Mouse (Mus musculus) embryonic facial prominence, embryonic 13.5 days (tissue): ENCODE measurements around the gene Dazap1. TPM values are rescaled to one million over a fixed set of nuclear protein-coding genes. Genes with fewer than 3 reads are reported as not detected.
A peak's percentile ranks its signal among the peaks of the same experiment; 100 is the strongest.

ENCODE experiments used
- ATAC-seq: fragments of 200-750 bp; cut with Nextera tagmentation; 2 replicates; pipeline ENCODE4 v1.8.0; 2017; ENCODE audit warnings: low read depth; ENCODE audit not compliant: insufficient number of reproducible peaks, insufficient read depth, low FRiP score, low TSS enrichment
- H3K27ac ChIP-seq: fragments of 300-500 bp; sonication (generic); 2 replicates; pipeline ENCODE4 v1.5.1; 2015; ENCODE audit warnings: moderate library complexity, mild to moderate bottlenecking, inconsistent platforms
- H3K27me3 ChIP-seq: fragments of 300-500 bp; sonication (generic); 2 replicates; pipeline ENCODE4 v1.6.1; 2015; ENCODE audit warnings: mild to moderate bottlenecking, inconsistent platforms
- H3K36me3 ChIP-seq: fragments of 300-500 bp; sonication (generic); 2 replicates; pipeline ENCODE4 v1.6.1; 2015; ENCODE audit warnings: mild to moderate bottlenecking, inconsistent platforms
- H3K4me1 ChIP-seq: fragments of 300-500 bp; sonication (generic); 2 replicates; pipeline ENCODE4 v1.6.1; 2015; ENCODE audit warnings: inconsistent platforms
- H3K4me2 ChIP-seq: fragments of 300-500 bp; sonication (generic); 2 replicates; pipeline ENCODE4 v1.6.1; 2015; ENCODE audit warnings: moderate library complexity, mild to moderate bottlenecking, inconsistent platforms
- H3K4me3 ChIP-seq: fragments of 300-500 bp; sonication (generic); 2 replicates; pipeline ENCODE4 v1.5.1; 2015; ENCODE audit warnings: mild to moderate bottlenecking, inconsistent platforms
- H3K9ac ChIP-seq: fragments of 300-500 bp; sonication (generic); 2 replicates; pipeline ENCODE4 v1.6.1; 2015; ENCODE audit warnings: mild to moderate bottlenecking, inconsistent platforms
- H3K9me3 ChIP-seq: fragments of 300-500 bp; sonication (generic); 2 replicates; pipeline ENCODE4 v1.6.1; 2016; ENCODE audit warnings: inconsistent platforms
- WGBS: fragments of 180-500 bp; shearing (Covaris S2); methylation state at CpG from one replicate; pipeline ENCODE4 v1.1.7; 2015; ENCODE audit warnings: mixed read lengths; 5-methylcytosine and 5-hydroxymethylcytosine counted together
- polyA plus RNA-seq: library from polyadenylated mRNA; unstranded; fragments of >200 nt; fragmentation: Nextera tagmentation; extraction: Ambion mirVana; gene quantifications from 2 replicates; pipeline ENCODE4 v1.2.1, GENCODE M21; 2015

Dazap1 gene
- polyA plus RNA-seq, 1 experiment from 2014 or later = 66.0 TPM

DNA sequence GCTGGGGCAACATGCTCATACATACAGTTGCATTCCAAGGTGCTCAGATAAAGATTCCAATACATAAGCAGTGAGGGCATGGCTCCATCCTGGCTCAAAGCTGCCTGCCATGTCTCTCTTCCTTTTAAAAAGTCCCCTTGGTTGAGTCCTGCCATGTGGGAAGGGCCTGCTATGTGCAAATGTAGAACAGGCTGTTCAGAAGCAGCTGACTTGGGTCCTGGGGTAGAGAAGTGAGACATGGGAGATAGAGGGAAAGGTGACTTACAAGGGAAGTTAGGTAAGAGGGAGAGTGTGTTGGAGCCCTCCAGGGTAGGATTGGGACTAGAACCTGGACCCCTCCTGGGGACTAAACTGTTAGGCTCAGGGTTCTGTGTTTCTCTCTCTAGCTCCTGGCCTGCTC, 9.3 kb upstream of the Dazap1 start:
- Histone ChIP-seq H3K9me3 (no peaks in the 10 kb centered on the region), H3K9ac (no peak overlapping the region), H3K27me3 (no peaks in the 10 kb centered on the region), H3K27ac (no peak overlapping the region), H3K4me1 (peaks cover 18% of the 10 kb centered on the region), H3K36me3 (peaks cover 45% of the 10 kb centered on the region), H3K4me2 (no peak overlapping the region), H3K4me3 (no peak overlapping the region)
- ATAC-seq = no peak

GRCm38 (mm10) chr10:80252493-80253274, 8.6 kb upstream of the Dazap1 start:
- Histone ChIP-seq H3K36me3 (peaks cover 50% of the 10 kb centered on the region), H3K4me1 (peaks cover 18% of the 10 kb centered on the region), H3K9me3 (no peaks in the 10 kb centered on the region), H3K4me3 (no peak overlapping the region), H3K9ac (no peak overlapping the region), H3K4me2 (no peak overlapping the region), H3K27me3 (no peaks in the 10 kb centered on the region), H3K27ac (no peak overlapping the region)
- WGBS = 95% methylated on average over 11 of the region's 11 CpGs
- no peak for ATAC-seq

DNA sequence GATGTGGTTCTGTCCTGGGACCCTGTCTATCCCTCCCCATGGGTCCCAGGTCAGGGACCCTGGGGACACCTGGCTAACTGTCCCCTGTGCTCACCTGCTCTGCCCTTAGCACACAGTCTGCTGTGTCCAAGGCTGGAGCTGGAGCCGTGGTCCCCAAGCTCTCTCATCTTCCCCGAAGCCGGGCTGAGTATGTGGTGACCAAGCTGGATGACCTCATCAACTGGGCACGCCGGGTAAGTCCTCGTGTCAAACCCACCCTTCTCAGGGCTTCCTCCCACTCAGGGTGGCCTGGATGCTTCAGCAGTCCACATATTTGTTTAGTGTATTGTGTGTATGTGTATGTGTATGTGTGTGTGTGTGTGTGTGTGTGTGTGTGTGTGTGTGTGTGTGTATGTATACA, 7.7 kb upstream of the Dazap1 start:
- Histone ChIP-seq H3K4me3 (no peak overlapping the region), H3K4me2 (no peak overlapping the region), H3K9ac (no peak overlapping the region), H3K9me3 (no peaks in the 10 kb centered on the region), H3K27me3 (no peaks in the 10 kb centered on the region), H3K27ac (no peak overlapping the region), H3K36me3 (peaks cover 59% of the 10 kb centered on the region), H3K4me1 (peaks cover 12% of the 10 kb centered on the region)
- WGBS = 80% methylated on average over 6 of the region's 6 CpGs
- no peak for ATAC-seq

DNA sequence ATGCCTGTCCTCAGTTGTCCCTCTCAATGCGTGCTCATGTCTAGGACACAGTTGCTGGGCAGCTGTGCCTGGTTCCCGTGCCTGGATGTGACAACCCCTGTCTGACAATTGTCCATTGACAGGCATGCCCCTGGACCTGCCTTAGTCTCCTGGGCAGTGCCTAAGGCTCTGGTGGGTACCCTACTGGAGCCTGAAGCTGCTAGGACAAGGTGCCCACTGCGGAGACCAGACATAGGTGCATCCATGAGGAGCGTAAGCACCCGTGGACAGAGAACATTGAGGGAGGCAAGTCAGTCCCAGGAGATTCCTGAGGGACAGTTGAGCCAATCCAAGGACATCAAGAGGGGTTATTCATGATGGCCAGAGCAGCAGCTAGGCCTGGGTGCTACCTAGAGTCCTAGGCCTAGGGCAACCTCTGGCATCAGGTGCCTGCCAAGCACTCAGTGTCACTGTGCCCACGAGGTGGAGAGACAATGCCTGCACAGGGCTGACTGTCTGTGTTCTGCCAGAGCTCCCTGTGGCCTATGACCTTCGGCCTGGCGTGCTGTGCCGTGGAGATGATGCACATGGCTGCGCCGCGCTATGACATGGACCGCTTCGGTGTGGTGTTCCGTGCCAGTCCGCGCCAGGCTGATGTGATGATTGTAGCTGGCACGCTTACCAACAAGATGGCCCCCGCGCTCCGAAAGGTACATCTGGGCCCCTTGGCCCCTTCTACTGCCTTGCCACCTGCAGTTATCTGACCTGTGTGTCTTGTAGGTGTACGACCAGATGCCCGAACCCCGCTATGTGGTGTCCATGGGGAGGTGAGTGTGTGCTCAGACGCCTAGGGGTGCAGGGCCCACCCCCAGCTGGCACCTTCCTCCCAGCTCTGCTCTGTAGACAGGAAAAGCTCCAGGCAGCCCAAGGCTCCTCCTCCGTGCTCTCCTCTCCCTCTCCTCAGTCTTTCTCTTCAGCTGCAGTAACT, 6.7 kb upstream of the Dazap1 start:
- H3K36me3 ChIP-seq = peaks cover 66% of the 10 kb centered on the region
- no peak overlapping the region for H3K27ac ChIP-seq
- no peaks in the 10 kb centered on the region for H3K9me3 ChIP-seq
- no peak for ATAC-seq
- no peak overlapping the region for H3K4me3 ChIP-seq
- H3K4me2 ChIP-seq = no peak overlapping the region
- peaks cover 21% of the 10 kb centered on the region for H3K4me1 ChIP-seq
- WGBS = 95% methylated on average over 26 of the region's 26 CpGs
- H3K27me3 ChIP-seq = no peaks in the 10 kb centered on the region
- H3K9ac ChIP-seq = no peak overlapping the region

DNA sequence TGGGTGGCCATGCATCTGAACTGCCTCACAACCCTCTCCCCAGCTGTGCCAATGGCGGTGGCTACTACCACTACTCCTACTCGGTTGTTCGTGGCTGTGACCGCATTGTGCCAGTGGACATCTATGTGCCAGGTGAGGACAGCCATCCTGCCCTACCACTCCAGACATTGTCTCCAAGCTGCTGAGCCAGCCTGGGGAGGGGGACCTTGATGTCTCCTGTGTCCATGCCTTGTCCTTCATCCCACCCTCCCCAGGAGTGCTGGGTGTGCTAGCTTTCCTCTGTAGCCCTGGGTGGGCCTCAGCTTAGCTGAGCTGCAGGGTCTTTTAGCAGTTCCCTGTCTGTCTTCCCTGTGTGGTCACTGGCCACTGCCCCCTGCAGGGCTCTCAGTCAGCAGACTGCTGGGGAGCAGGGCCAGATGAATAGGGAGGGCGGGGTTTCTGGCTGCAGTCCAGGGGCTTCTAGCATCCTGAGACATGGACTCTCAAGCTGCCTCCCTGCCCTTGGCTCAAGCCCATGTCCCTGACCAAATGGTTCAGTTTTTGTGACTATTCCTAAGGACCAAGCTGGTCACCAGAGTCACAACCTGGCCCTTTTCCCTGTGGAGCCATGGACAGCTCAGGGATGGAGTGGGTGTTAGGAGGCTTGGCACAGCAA, 5.3 kb upstream of the Dazap1 start:
- H3K4me2 ChIP-seq = no peak overlapping the region
- peaks cover 19% of the 10 kb centered on the region for H3K4me1 ChIP-seq
- H3K9ac ChIP-seq = no peak overlapping the region; the same call in 1 of the 2 replicates
- no peak for ATAC-seq
- H3K27me3 ChIP-seq = no peaks in the 10 kb centered on the region
- H3K4me3 ChIP-seq = no peak overlapping the region
- H3K27ac ChIP-seq = no peak overlapping the region
- 89% methylated on average over 5 of the region's 5 CpGs for WGBS
- peaks cover 66% of the 10 kb centered on the region for H3K36me3 ChIP-seq
- H3K9me3 ChIP-seq = no peaks in the 10 kb centered on the region

GRCm38 (mm10) chr10:80257936-80258335, 3.4 kb upstream of the Dazap1 start:
- no peak overlapping the region for H3K4me3 ChIP-seq
- ATAC-seq = no peak

DNA sequence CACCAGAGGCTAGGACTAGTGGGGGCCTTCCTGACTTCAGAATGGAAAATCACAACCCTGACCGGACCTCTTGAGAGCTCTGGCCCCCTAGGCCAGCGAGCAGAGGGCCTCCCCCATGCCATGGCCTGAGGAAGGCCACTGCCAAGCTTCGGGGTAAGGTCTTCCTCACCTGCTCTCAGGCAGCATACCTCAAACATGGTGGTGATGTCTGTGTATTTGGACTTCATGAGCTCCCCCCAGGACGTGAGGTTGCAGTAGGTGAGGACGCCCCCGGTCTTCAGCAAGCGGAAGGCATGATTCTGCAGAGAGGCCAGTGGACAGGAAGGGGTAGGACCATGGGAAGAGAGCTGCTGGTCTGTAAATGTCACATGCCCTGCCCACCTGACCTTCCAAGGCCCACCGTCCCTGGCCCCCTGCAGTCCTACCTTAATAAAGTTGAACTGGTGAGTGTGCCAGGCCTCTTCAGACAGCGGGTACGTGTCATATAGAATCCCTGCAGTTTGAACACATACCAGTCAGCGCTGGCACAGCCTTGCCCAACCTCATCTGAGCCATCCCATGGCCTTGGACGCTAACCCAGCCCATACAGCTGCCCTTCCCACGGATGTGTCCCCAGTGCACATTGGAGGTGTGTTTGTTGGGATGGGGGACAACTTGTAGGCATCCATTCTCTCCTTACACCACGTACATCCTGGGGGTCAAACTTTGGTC, 2.4 kb upstream of the Dazap1 start:
- Histone ChIP-seq H3K4me3 (no peak overlapping the region), H3K27me3 (no peaks in the 10 kb centered on the region), H3K36me3 (peaks cover 52% of the 10 kb centered on the region), H3K9me3 (no peaks in the 10 kb centered on the region), H3K27ac (no peak overlapping the region), H3K4me1 (peaks cover 27% of the 10 kb centered on the region), H3K4me2 (peak overlapping the region; percentile 77; the same call in 1 of the 2 replicates), H3K9ac (no peak overlapping the region)
- 88% methylated on average over 14 of the region's 14 CpGs for WGBS
- no peak for ATAC-seq

More at GRCm38 (mm10) chr10:80257936-80258335, 3.4 kb upstream of the Dazap1 start:
- Histone ChIP-seq H3K27me3 (no peaks in the 10 kb centered on the region), H3K4me2 (no peak overlapping the region), H3K27ac (no peak overlapping the region), H3K9ac (peak overlapping the region; percentile 27; the same call in 1 of the 2 replicates), H3K9me3 (no peaks in the 10 kb centered on the region), H3K36me3 (peaks cover 61% of the 10 kb centered on the region), H3K4me1 (peaks cover 27% of the 10 kb centered on the region)
- 81% methylated on average over 2 of the region's 2 CpGs for WGBS

- no peak for ATAC-seq
- peak overlapping the region; percentile 74 for H3K9ac ChIP-seq
- no peaks in the 10 kb centered on the region for H3K27me3 ChIP-seq
- peak overlapping the region; percentile 49; the same call in 1 of the 2 replicates for H3K4me3 ChIP-seq
- H3K36me3 ChIP-seq = peaks cover 46% of the 10 kb centered on the region
- 80% methylated on average over 6 of the region's 6 CpGs for WGBS
- H3K4me2 ChIP-seq = peak overlapping the region; percentile 77
- H3K9me3 ChIP-seq = no peaks in the 10 kb centered on the region
- no peak overlapping the region for H3K27ac ChIP-seq
- peaks cover 30% of the 10 kb centered on the region for H3K4me1 ChIP-seq
These were observed 1.9 kb upstream of the Dazap1 start for GRCm38 (mm10) chr10:80259463-80259805.

DNA sequence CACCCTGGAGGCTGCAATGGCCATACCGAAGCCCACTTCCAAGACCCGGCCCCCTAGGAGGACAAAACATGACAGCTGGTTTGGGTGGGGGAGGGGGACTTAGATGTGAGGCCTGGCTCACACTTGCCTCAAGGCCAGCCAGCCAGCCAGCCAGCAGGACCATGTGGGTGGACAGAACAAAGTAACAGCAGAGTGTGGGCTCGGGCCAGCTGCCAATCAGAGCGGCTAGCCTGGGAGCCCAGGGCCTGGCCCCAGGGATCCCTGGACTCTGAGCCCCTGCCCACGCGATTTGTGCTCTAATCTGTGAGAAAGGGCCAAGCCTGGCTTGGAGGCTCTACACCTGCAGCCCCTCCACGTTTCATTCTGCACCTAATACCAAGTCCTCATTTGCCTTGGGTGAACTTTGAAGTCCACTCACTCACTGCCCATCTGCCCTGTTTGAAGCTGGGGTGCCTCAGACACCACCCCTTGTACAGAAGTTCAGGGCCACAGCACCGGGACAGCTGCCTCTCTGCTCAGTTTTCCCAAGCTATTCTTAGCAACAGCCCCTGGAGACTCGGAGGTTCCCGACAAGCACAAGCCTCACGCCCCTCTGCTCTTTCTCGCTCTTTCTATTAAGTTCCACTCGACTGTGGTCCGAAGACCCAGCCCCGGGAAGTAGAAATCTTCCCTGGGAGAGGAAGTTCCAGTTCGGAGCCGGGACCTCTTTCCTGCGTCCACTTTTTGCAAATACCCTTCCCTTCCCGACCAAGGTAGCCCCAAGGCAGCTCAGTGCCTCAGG, 1.2 kb upstream of the Dazap1 start:
- Histone ChIP-seq H3K4me1 (peaks cover 30% of the 10 kb centered on the region), H3K4me2 (peak overlapping the region; percentile 77), H3K9ac (peak overlapping the region; percentile 74), H3K27me3 (no peaks in the 10 kb centered on the region), H3K36me3 (peaks cover 40% of the 10 kb centered on the region), H3K9me3 (no peaks in the 10 kb centered on the region), H3K27ac (peak overlapping the region; percentile 96), H3K4me3 (peak overlapping the region; percentile 49)
- ATAC-seq = no peak
- WGBS = 9% methylated on average over 19 of the region's 19 CpGs

DNA sequence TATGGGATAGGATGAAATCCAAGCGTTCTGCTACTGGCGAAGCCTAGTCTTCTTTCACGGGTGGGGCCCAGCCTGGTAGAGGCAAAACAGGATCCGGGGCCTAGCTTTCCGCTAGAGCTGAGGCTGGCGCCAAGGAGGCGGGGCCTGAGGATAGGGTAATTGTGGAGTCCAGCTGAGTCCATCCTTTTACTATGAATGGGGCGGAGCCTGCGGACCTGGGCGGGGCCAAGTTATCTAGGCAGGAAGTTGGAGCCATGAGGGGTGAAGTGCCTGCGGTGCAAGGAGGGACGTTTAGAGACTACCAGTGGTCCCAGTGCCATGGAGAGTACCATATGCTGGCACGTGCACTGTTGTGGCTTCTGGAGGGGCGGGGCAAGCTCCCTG, 291 bp downstream of the Dazap1 start:
- no peaks in the 10 kb centered on the region for H3K9me3 ChIP-seq
- no peaks in the 10 kb centered on the region for H3K27me3 ChIP-seq
- peak overlapping the region; percentile 77 for H3K4me2 ChIP-seq
- H3K9ac ChIP-seq = peak overlapping the region; percentile 69
- WGBS = 0% methylated on average over 14 of the region's 14 CpGs
- peak overlapping the region; percentile 96 for H3K27ac ChIP-seq
- peak overlapping the region; percentile 49 for H3K4me3 ChIP-seq
- peak; percentile 27 for ATAC-seq
- H3K36me3 ChIP-seq = peaks cover 25% of the 10 kb centered on the region
- peaks cover 40% of the 10 kb centered on the region for H3K4me1 ChIP-seq
